Comparison of ENCODE assay signal across 11 mouse cellular contexts in the genomic region with DNA sequence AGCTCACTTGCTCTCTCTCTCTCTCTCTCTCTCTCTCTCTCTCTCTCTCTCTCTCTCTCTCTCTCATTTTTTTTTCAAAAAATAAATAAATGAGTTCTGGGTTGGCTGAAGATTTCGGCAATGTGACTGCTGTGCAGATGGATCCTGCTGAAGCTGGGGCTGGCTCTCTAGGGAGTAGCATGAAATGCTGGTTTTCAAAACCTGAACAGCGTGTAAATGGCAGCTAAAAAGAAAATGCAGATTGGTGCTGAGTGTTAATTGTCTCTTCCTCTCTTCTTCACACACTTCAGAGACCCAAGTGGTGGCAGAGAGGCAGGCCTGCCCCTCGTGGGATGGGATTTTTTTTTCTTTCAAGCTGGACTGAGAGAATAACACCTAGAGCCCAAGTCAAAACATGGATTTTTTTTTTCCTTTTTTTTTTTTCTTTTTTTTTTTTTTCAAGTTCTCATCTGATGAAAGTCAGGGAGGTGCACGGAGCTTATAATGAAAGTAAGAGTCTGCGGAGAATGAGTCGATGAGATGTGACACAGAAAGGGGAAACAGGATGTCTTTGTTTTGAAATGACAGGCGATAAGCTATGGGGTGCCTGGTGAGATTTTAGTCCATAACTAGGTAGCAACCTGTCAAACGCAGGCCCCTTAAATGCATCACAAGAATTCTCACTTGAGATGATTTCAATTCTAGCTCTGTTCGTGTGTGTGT. TPM values are rescaled to one million over a fixed set of nuclear protein-coding genes. Genes with fewer than 3 reads are reported as not detected.
DNase-seq lines count a peak whose midpoint lies in the region; ATAC-seq lines count a peak whose summit lies in the region.
"Had no signal": no experiment of that assay in that cellular context is flagged by ENCODE, and none has a peak within 500 bp of the region (broad histone marks: within the 10 kb centered on the region; RNA-seq: fewer than 3 reads in every experiment).

No protein-coding gene starts in this region.

- peak; percentile 85 for DNase-seq in heart, adult 11 months
- no peak for DNase-seq in heart, postnatal 25 days (ENCODE audit: low spot score)
- peak; percentile 68 for DNase-seq in MEL-GATA-1-ER (ENCODE audit: extremely low read depth, low read depth)
- peak; percentile 86 for DNase-seq in naive thymus-derived CD4-positive, alpha-beta T cell, adult 2 months (ENCODE audit: low read depth)
- no peak for DNase-seq in urinary bladder, postnatal 10 days (ENCODE audit: low spot score)
- no peak for DNase-seq in spleen, postnatal 14 days (ENCODE audit: low spot score in 2 of 2)
- no peak for DNase-seq in frontal cortex, adult 2 months (ENCODE audit: extremely low spot score in 1 of 2, low spot score in 1 of 2)

- ATAC-seq in hematopoietic stem cell, adult 5-6 weeks (replicated peaks in 1 of 2; ENCODE audit: insufficient read depth in 1 of 2, low FRiP score in 2 of 2, low TSS enrichment in 1 of 2, low read depth in 1 of 2, poor library complexity in 2 of 2, severe bottlenecking in 2 of 2): peak; percentile 74 to 78; a peak in 3 of 4 replicates

- intact Hi-C loops in heart, postnatal 25 days (cut with DNase I): no loop called here

RNA-seq across cellular contexts. Expression of gene Drd3, which starts 44.2 kb away (rescaled TPM):
- total RNA-seq in heart, postnatal 25 days (2021): not detected
- not detected in 2 replicates for total RNA-seq in hematopoietic stem cell, adult 5-6 weeks (2017)
- 0.19 and 0.20 TPM in 2 replicates for polyA plus RNA-seq in frontal cortex, adult 2 months (2012; rRNA removed)
- polyA plus RNA-seq: embryonic facial prominence, embryonic 12.5 days; limb, embryonic 13.5 days; stomach, embryonic 16.5 days had no signal

RNA-seq across cellular contexts. Expression of gene Tigit, which starts 45.6 kb away (rescaled TPM):
- not detected for total RNA-seq in heart, postnatal 25 days (2021)
- not detected in 2 replicates for total RNA-seq in hematopoietic stem cell, adult 5-6 weeks (2017)
- 0.19 TPM in 1 of 2 replicates, not detected in the other for polyA plus RNA-seq in frontal cortex, adult 2 months (2012; rRNA removed)
- polyA plus RNA-seq: embryonic facial prominence, embryonic 12.5 days; limb, embryonic 13.5 days; stomach, embryonic 16.5 days had no signal

Comparison
In these comparisons a context has a peak if more than half of its experiments do, and no peak if none do; other contexts are left out.
1. DNase-seq: peak in heart, adult 11 months (single experiment), MEL-GATA-1-ER (single experiment) and naive thymus-derived CD4-positive, alpha-beta T cell, adult 2 months (single experiment); none in heart, postnatal 25 days (single experiment), urinary bladder, postnatal 10 days (single experiment), spleen, postnatal 14 days (0 of 2) and frontal cortex, adult 2 months (0 of 2).